Mouse (Mus musculus) intestine, postnatal 0 days (tissue): Measurements from ENCODE around the gene Tnfsf12. TPM values are rescaled to one million over a fixed set of nuclear protein-coding genes. Genes with fewer than 3 reads are reported as not detected.

Experiments
- ATAC-seq: fragments of 200-750 bp; cut with Nextera tagmentation; 2 replicates; pipeline ENCODE4 v1.8.0; 2017; ENCODE audit warnings: mild to moderate bottlenecking, moderate TSS enrichment, moderate library complexity
- H3K27ac ChIP-seq: fragments of 300-500 bp; sonication (generic); 2 replicates; pipeline ENCODE4 v1.5.1; 2014; ENCODE audit warnings: mild to moderate bottlenecking, low read depth, low read length, moderate library complexity
- H3K27me3 ChIP-seq: fragments of 300-500 bp; sonication (generic); replicated peaks from 2 replicates; pipeline ENCODE4 v1.6.1; 2014; ENCODE audit warnings: low read length, mixed read lengths; ENCODE audit not compliant: control insufficient read depth, insufficient read depth
- H3K36me3 ChIP-seq: fragments of 300-500 bp; sonication (generic); 2 replicates; pipeline ENCODE4 v1.6.1; 2014; ENCODE audit warnings: mild to moderate bottlenecking, moderate library complexity; ENCODE audit not compliant: control insufficient read depth, insufficient read depth
- H3K4me1 ChIP-seq: fragments of 300-500 bp; sonication (generic); replicated peaks from 2 replicates; pipeline ENCODE4 v1.6.1; 2014; ENCODE audit warnings: antibody characterized with exemption, low read length, mixed read lengths; ENCODE audit not compliant: control insufficient read depth, insufficient read depth
- H3K4me2 ChIP-seq: fragments of 300-500 bp; sonication (generic); replicated peaks from 2 replicates; pipeline ENCODE4 v1.6.1; 2014; ENCODE audit warnings: low read depth, mild to moderate bottlenecking, moderate library complexity
- H3K4me3 ChIP-seq: fragments of 300-500 bp; sonication (generic); 2 replicates; pipeline ENCODE4 v1.5.1; 2014; ENCODE audit warnings: low read depth, low read length
- H3K9ac ChIP-seq: fragments of 300-500 bp; sonication (generic); 2 replicates; pipeline ENCODE4 v1.6.1; 2014; ENCODE audit warnings: mild to moderate bottlenecking, low read depth, low read length
- H3K9me3 ChIP-seq: fragments of 300-500 bp; sonication (generic); 2 replicates; pipeline ENCODE4 v1.6.1; 2016; ENCODE audit warnings: mixed run types; ENCODE audit not compliant: control insufficient read depth
- CTCF ChIP-seq: sonication (generic); IDR thresholded peaks from 2 replicates; pipeline ENCODE4 v1.5.1; 2016; ENCODE audit warnings: low read depth, mild to moderate bottlenecking, control low read depth, antibody characterized with exemption, moderate library complexity
- WGBS: fragments of 180-500 bp; shearing (Covaris S2); extraction: QIAGEN DNeasy Blood & Tissue Kit; methylation state at CpG from one replicate; pipeline ENCODE4 v1.1.7; 2014; 5-methylcytosine and 5-hydroxymethylcytosine counted together
- polyA plus RNA-seq: library from polyadenylated mRNA; unstranded; fragments of >200 nt; fragmentation: Nextera tagmentation; extraction: Ambion mirVana; gene quantifications from 2 replicates; pipeline ENCODE4 v1.2.1, GENCODE M21; 2015

The Tnfsf12 gene
- polyA plus RNA-seq, 1 experiment from 2014 or later: 7.2 TPM

DNA sequence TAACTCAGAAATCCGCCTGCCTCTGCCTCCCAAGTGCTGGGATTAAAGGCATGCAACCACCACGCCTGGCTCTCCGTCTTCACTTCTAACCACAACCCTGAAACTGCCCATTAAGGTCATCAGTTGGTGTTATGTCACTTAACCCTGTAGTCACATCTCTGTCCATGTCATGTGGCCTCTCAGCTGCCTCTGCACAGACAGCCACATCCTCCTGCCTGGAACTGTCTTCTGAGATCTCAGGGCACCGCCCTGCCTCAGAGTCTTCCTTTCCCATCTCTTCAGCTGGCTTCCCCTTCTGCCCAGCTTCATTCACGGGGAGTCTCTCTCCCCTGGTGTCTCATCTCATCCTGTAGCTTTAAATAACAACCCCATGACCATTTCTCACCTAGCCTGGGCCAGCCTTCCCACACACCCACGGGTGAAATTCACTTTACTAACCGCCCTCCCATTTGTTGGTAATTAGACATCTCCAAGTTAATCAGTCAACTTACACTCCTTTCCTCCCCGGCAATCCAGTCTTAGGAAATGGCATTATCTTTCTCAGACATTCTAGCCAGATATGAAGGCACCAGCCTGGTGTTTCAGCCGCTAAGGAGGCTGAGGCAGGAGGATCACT lies 3.3 kb downstream of the Tnfsf12 start:
- Histone ChIP-seq H3K9ac (no peak overlapping the region), H3K27me3 (no peaks in the 10 kb centered on the region), H3K4me3 (no peak overlapping the region), H3K27ac (peak overlapping the region; percentile 84), H3K4me1 (peaks cover 7% of the 10 kb centered on the region; the same call in 1 of the 2 replicates), H3K9me3 (no peaks in the 10 kb centered on the region), H3K4me2 (no peak overlapping the region), H3K36me3 (no peaks in the 10 kb centered on the region)
- 54% methylated on average over 9 of the region's 9 CpGs for WGBS
- TF ChIP-seq CTCF: no peak
- ATAC-seq: peak; percentile 37; the same call in 1 of the 2 replicates

DNA sequence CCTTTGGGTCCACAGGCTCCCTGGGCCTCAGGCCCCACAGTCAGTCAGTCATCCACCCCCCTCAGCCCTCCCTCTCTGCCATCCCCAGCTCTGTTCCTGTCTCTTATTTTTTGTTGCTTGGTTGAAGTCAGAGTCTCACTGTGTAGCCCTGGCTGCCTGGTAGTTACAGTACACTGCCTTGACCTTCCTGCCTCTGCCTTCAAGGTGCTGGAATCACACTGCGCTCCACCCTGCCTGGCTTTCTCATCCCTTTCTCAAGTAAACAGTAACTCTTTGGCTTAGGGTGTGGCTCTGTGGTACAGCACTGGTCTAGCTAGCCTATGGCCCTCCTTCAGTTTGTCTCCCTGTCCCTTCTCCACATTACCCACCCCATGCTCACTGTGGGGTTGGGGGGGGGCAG lies 5.8 kb downstream of the Tnfsf12 start:
- no peak overlapping the region for H3K9ac ChIP-seq
- no peak overlapping the region for H3K4me3 ChIP-seq
- H3K36me3 ChIP-seq: no peaks in the 10 kb centered on the region
- H3K4me1 ChIP-seq: peaks cover 9% of the 10 kb centered on the region
- no peak overlapping the region; the same call in 1 of the 2 replicates for H3K27ac ChIP-seq
- H3K4me2 ChIP-seq: no peak overlapping the region
- no peaks in the 10 kb centered on the region for H3K27me3 ChIP-seq
- 86% methylated on average over 1 of the region's 1 CpGs for WGBS
- TF ChIP-seq CTCF: no peak
- no peak for ATAC-seq
- H3K9me3 ChIP-seq: no peaks in the 10 kb centered on the region

DNA sequence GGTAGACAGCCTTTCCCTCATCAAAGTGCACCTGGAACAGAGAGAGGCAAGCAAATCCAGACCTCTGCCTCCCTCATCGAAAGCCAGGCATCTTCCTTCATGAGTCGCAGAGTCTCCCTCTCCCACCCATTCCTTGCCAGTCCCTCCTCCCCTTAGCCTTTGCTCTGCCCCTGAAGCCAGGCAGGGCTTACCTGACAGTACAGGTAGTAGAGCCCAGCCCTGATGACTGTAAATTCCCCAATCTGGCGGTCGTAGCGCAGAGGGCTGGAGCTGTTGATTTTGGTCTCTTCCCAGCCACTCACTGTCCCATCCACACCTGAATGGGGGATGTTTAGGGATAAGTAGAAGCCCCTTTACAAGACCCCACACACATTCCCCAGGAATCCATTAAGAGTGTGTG lies 8.6 kb downstream of the Tnfsf12 start:
- WGBS: 50% methylated on average over 5 of the region's 5 CpGs
- ATAC-seq: no peak
- Histone ChIP-seq H3K4me3 (no peak overlapping the region), H3K4me2 (peak overlapping the region; percentile 62), H3K27me3 (no peaks in the 10 kb centered on the region), H3K9me3 (no peaks in the 10 kb centered on the region), H3K9ac (no peak overlapping the region), H3K36me3 (no peaks in the 10 kb centered on the region), H3K4me1 (peaks cover 9% of the 10 kb centered on the region), H3K27ac (no peak overlapping the region)
- TF ChIP-seq CTCF: no peak

DNA sequence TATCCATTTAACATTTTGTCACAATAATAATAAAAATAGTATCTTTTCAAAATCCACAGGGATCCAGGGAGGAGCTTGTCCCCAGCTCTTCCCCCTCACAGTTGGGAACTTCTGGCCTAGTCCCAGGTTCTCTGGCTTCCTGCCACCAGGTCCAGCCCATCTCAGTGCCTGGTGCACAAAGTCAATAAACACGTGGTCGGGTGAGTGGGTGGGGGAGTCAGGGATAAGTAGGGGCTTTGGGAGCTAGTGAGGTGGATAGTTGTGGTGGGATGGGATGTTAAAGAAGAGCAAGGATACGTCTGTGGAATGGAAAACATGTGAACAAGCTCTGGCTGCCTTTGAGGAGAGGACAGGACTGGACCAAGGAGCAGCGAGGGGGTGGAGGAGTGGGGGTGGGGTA lies 9.3 kb downstream of the Tnfsf12 start:
- Histone ChIP-seq H3K4me2 (peak overlapping the region; percentile 62), H3K4me3 (no peak overlapping the region)

DNA sequence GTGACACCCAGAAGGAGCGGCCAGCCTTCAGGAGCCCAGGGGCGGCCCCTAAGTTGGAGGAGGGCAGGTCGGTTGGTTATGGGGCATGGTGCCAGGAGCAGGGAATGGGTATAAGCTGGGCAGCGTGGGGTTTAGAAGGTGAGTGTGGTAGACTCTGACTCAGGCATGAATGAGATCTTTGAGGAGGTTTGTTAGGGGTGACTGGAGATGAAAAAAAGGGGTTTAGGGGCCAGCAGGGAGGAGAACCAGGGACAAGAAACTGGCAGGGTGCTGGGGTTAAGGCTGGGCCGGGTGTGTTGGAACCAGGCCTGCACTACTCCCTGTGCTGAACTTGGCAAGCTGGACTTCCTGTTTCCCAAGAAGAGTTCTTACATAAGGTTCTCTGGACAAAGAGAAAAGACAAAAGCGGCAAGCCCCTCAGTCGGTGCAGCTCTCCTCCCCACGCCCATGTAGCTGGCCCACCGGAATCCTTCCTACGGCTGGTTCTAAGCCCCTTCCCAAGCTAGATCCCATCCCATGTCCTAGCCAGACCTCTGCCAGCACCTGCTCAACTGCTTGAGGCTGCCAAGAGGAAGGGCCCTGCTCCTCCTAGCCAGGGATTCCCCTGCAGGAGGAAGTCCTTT lies 10.0 kb downstream of the Tnfsf12 start, which contains the start of gene Tnfsf13:
Gene Tnfsf13 (minus strand): TSS at position 259 of the 623 bp plus-strand sequence.
- Histone ChIP-seq H3K4me1 (peaks cover 12% of the 10 kb centered on the region), H3K4me2 (peak within 1 kb of the TSS; percentile 62), H3K9ac (peak within 1 kb of the TSS; percentile 31; the same call in 1 of the 2 replicates), H3K9me3 (no peaks in the 10 kb centered on the region), H3K27me3 (no peaks in the 10 kb centered on the region), H3K4me3 (peak within 1 kb of the TSS; percentile 26), H3K27ac (peak within 1 kb of the TSS; percentile 89), H3K36me3 (no peaks in the 10 kb centered on the region)
- 53% methylated on average over 10 of the region's 10 CpGs for WGBS
- no peak for ATAC-seq
- TF ChIP-seq CTCF: no peak

More for the DNA sequence above, 9.3 kb downstream of the Tnfsf12 start:
- no peak for TF ChIP-seq CTCF
- Histone ChIP-seq H3K36me3 (no peaks in the 10 kb centered on the region), H3K27me3 (no peaks in the 10 kb centered on the region), H3K27ac (peak overlapping the region; percentile 89; the same call in 1 of the 2 replicates), H3K9ac (no peak overlapping the region), H3K9me3 (no peaks in the 10 kb centered on the region), H3K4me1 (peaks cover 9% of the 10 kb centered on the region)
- ATAC-seq: no peak
- WGBS: 23% methylated on average over 4 of the region's 4 CpGs

DNA sequence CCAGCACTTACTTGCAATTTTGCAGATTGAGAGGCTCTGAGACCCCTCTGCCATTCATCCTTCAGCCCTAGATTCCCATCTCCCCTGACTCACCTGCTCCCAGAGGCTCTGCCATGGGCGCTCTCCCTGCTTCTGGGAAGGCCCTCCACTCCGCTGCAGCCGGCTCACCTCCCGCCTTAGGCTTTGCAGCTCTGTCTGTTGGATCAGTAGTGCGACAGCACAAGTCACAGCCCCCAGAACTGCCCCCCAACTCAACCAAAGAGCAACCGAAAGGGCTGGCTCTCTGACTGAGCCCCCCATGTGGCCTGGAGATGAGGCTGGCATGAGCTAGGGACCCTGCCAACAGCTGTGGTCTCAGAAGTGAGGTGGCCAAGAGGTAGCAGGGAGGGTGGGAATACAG lies 10.7 kb downstream of the Tnfsf12 start:
- Histone ChIP-seq H3K36me3 (no peaks in the 10 kb centered on the region; the same call in 1 of the 2 replicates), H3K4me1 (peaks cover 12% of the 10 kb centered on the region), H3K27ac (peak overlapping the region; percentile 89; the same call in 1 of the 2 replicates), H3K4me2 (peak overlapping the region; percentile 62), H3K9me3 (no peaks in the 10 kb centered on the region), H3K4me3 (peak overlapping the region; percentile 26), H3K9ac (0 out of 2 replicates have a peak overlapping the region, but pooled peaks have one; percentile 31), H3K27me3 (no peaks in the 10 kb centered on the region)
- WGBS: 89% methylated on average over 6 of the region's 6 CpGs
- no peak for TF ChIP-seq CTCF
- ATAC-seq: no peak
